Mouse (Mus musculus) intestine, postnatal 0 days (tissue): ENCODE results near the gene Nudt9. TPM values are rescaled to one million over a fixed set of nuclear protein-coding genes. Genes with fewer than 3 reads are reported as not detected.

Experiments
- ATAC-seq: fragments of 200-750 bp; cut with Nextera tagmentation; 2 replicates; pipeline ENCODE4 v1.8.0; 2017; ENCODE audit warnings: mild to moderate bottlenecking, moderate TSS enrichment, moderate library complexity
- H3K27ac ChIP-seq: fragments of 300-500 bp; sonication (generic); 2 replicates; pipeline ENCODE4 v1.5.1; 2014; ENCODE audit warnings: mild to moderate bottlenecking, low read depth, low read length, moderate library complexity
- H3K27me3 ChIP-seq: fragments of 300-500 bp; sonication (generic); replicated peaks from 2 replicates; pipeline ENCODE4 v1.6.1; 2014; ENCODE audit warnings: low read length, mixed read lengths; ENCODE audit not compliant: control insufficient read depth, insufficient read depth
- H3K36me3 ChIP-seq: fragments of 300-500 bp; sonication (generic); 2 replicates; pipeline ENCODE4 v1.6.1; 2014; ENCODE audit warnings: mild to moderate bottlenecking, moderate library complexity; ENCODE audit not compliant: control insufficient read depth, insufficient read depth
- H3K4me1 ChIP-seq: fragments of 300-500 bp; sonication (generic); replicated peaks from 2 replicates; pipeline ENCODE4 v1.6.1; 2014; ENCODE audit warnings: antibody characterized with exemption, low read length, mixed read lengths; ENCODE audit not compliant: control insufficient read depth, insufficient read depth
- H3K4me2 ChIP-seq: fragments of 300-500 bp; sonication (generic); replicated peaks from 2 replicates; pipeline ENCODE4 v1.6.1; 2014; ENCODE audit warnings: low read depth, mild to moderate bottlenecking, moderate library complexity
- H3K4me3 ChIP-seq: fragments of 300-500 bp; sonication (generic); 2 replicates; pipeline ENCODE4 v1.5.1; 2014; ENCODE audit warnings: low read depth, low read length
- H3K9ac ChIP-seq: fragments of 300-500 bp; sonication (generic); 2 replicates; pipeline ENCODE4 v1.6.1; 2014; ENCODE audit warnings: mild to moderate bottlenecking, low read depth, low read length
- H3K9me3 ChIP-seq: fragments of 300-500 bp; sonication (generic); 2 replicates; pipeline ENCODE4 v1.6.1; 2016; ENCODE audit warnings: mixed run types; ENCODE audit not compliant: control insufficient read depth
- CTCF ChIP-seq: sonication (generic); IDR thresholded peaks from 2 replicates; pipeline ENCODE4 v1.5.1; 2016; ENCODE audit warnings: low read depth, mild to moderate bottlenecking, control low read depth, antibody characterized with exemption, moderate library complexity
- WGBS: fragments of 180-500 bp; shearing (Covaris S2); extraction: QIAGEN DNeasy Blood & Tissue Kit; methylation state at CpG from one replicate; pipeline ENCODE4 v1.1.7; 2014; 5-methylcytosine and 5-hydroxymethylcytosine counted together
- polyA plus RNA-seq: library from polyadenylated mRNA; unstranded; fragments of >200 nt; fragmentation: Nextera tagmentation; extraction: Ambion mirVana; gene quantifications from 2 replicates; pipeline ENCODE4 v1.2.1, GENCODE M21; 2015

Nudt9 gene
- polyA plus RNA-seq, 1 experiment from 2014 or later: 81.1 TPM

DNA sequence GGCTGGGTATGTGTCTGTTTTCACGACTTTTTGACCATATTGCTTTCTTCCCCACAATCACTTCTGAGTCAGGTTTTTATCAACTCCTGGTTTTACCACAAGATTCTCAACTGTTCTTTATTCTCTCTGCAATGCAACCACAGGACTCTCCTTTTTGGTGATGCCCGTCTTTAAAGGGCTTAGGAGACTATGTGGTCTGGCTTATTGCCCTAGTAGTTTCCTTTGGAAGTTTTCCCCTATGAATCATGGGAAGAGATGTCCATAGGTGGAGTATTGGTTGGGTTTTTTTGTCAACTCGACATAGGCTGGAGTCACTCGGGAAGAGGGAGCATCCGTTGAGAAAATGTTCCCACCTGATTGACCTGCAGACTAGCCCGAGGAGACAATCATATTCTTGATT lies 34.6 kb downstream of the Nudt9 start:
- no peak overlapping the region for H3K9ac ChIP-seq
- TF ChIP-seq CTCF: no peak
- no peaks in the 10 kb centered on the region for H3K9me3 ChIP-seq
- H3K36me3 ChIP-seq: no peaks in the 10 kb centered on the region; the same call in 1 of the 2 replicates
- no peak overlapping the region for H3K4me2 ChIP-seq
- 0 out of 2 replicates have a peak, but pooled peaks cover 2% of the 10 kb centered on the region for H3K4me1 ChIP-seq
- H3K4me3 ChIP-seq: no peak overlapping the region
- WGBS: 87% methylated on average over 6 of the region's 6 CpGs
- H3K27me3 ChIP-seq: no peaks in the 10 kb centered on the region
- no peak for ATAC-seq
- no peak overlapping the region for H3K27ac ChIP-seq

- Histone ChIP-seq H3K4me1 (no peaks in the 10 kb centered on the region), H3K27me3 (no peaks in the 10 kb centered on the region), H3K9me3 (no peaks in the 10 kb centered on the region), H3K4me2 (no peak overlapping the region), H3K27ac (no peak overlapping the region), H3K9ac (no peak overlapping the region), H3K4me3 (no peak overlapping the region), H3K36me3 (peaks cover 14% of the 10 kb centered on the region; the same call in 1 of the 2 replicates)
- WGBS: 92% methylated on average over 9 of the region's 9 CpGs
- no peak for ATAC-seq
- no peak for TF ChIP-seq CTCF
These were observed 39.3 kb downstream of the Nudt9 start for GRCm38 (mm10) chr5:104085366-104085765.

GRCm38 (mm10) chr5:104089751-104090150 lies 43.6 kb downstream of the Nudt9 start:
- Histone ChIP-seq H3K9me3 (no peaks in the 10 kb centered on the region), H3K4me2 (no peak overlapping the region), H3K4me3 (no peak overlapping the region), H3K36me3 (peaks cover 14% of the 10 kb centered on the region; the same call in 1 of the 2 replicates), H3K9ac (no peak overlapping the region), H3K27me3 (no peaks in the 10 kb centered on the region), H3K4me1 (no peaks in the 10 kb centered on the region), H3K27ac (no peak overlapping the region)
- 79% methylated on average over 2 of the region's 2 CpGs for WGBS
- TF ChIP-seq CTCF: no peak
- no peak for ATAC-seq

DNA sequence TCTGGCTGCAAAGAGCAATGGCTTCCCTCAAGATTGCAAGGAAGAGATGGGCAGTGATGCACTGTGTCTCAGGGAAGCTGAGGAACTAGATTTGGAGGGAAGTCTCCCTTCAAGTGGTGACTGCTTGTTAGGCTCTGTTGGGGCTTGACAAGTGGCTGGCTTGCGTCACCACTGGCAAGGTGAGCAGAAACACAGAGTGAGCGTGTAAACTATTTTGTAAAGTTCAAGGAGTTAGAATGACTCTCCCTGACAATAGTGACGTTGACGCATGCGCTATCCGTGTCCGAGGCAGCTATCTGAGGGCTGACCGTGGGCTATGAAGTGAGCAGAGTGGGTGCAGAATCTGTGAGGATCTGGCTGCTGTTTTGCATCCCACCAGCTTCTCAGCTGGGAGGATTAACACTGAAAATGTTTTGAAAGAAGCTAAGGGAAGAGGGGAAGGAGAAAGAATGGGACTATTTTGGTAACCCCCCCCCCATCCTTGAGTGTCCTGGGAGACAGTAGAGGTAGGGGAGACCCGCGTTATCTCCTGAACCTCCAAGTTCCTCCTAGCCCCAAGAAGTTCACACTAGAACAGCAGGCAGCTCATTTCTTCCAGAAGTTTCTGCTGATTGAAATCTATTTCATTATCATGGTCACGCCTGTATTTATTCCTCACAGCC lies 49.4 kb downstream of the Nudt9 start:
- H3K4me1 ChIP-seq: no peaks in the 10 kb centered on the region; the same call in 1 of the 2 replicates
- WGBS: 52% methylated on average over 11 of the region's 11 CpGs
- no peak overlapping the region for H3K4me3 ChIP-seq
- H3K9ac ChIP-seq: no peak overlapping the region
- no peaks in the 10 kb centered on the region; the same call in 1 of the 2 replicates for H3K36me3 ChIP-seq
- TF ChIP-seq CTCF: no peak
- no peak for ATAC-seq
- no peaks in the 10 kb centered on the region for H3K9me3 ChIP-seq
- H3K4me2 ChIP-seq: 0 out of 2 replicates have a peak overlapping the region, but pooled peaks have one; percentile 24
- peak overlapping the region; percentile 35; the same call in 1 of the 2 replicates for H3K27ac ChIP-seq
- no peaks in the 10 kb centered on the region for H3K27me3 ChIP-seq

DNA sequence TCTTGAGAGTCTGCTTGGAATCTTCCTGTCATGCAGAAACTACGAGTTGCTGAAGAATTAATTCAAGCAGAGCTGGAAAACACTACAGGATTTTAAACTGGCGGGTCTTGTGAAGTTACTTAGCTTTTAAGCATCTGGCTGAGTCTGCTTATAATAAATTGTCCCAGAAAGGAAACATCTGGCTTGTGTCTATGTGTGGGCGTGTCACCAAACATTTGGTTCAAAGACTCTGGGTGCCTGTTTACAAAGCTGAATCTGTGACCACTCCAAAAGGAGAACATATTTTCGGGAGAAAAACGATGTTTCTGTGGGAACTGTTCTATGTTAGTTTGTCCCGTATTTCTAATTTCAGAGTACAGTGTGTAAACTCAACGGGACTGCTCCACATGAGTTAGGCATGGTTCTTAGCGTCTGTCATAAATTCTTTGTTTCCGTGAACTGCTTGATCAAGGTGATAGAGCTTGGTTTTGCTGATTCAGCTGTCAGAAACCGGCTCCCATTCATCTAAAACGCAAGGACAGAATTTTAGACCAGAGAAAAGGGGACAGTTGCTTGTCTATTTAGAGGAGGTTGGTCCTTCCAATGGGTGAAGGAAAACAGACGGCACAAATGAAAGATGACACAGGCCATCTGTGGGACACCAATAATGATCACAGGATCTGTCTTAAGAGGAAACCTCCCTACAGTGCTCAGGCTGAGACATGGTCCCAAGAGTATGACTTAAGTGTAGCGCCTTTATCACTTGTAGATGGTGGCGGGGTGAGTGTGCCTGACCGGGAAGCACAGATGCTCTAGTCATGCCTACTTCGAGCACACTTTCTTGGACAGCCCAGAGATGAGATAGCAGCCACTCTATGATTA lies 50.2 kb downstream of the Nudt9 start:
- Histone ChIP-seq H3K27ac (0 out of 2 replicates have a peak overlapping the region, but pooled peaks have one; percentile 41), H3K36me3 (no peaks in the 10 kb centered on the region; the same call in 1 of the 2 replicates), H3K9me3 (no peaks in the 10 kb centered on the region), H3K4me1 (no peaks in the 10 kb centered on the region; the same call in 1 of the 2 replicates), H3K27me3 (no peaks in the 10 kb centered on the region), H3K4me2 (peak overlapping the region; percentile 24; the same call in 1 of the 2 replicates), H3K9ac (no peak overlapping the region), H3K4me3 (no peak overlapping the region)
- no peak for TF ChIP-seq CTCF
- WGBS: 47% methylated on average over 16 of the region's 16 CpGs
- no peak for ATAC-seq
